Mouse (Mus musculus) limb, embryonic 10.5 days (tissue): ENCODE data around the gene Nhs. TPM values are rescaled to one million over a fixed set of nuclear protein-coding genes. Genes with fewer than 3 reads are reported as not detected.

ENCODE experiments used
- DNase-seq: peaks from one replicate; pipeline ENCODE4 v3.0.0-alpha.2; 2017; ENCODE audit warnings: low spot score
- H3K27ac ChIP-seq: fragments of 300-500 bp; sonication (generic); 2 replicates; pipeline ENCODE4 v1.5.1; 2016; ENCODE audit warnings: mild to moderate bottlenecking
- H3K27me3 ChIP-seq: fragments of 300-500 bp; sonication (generic); 2 replicates; pipeline ENCODE4 v1.6.1; 2016; ENCODE audit warnings: low read depth, mild to moderate bottlenecking; ENCODE audit not compliant: poor library complexity, severe bottlenecking
- H3K36me3 ChIP-seq: fragments of 300-500 bp; sonication (generic); 2 replicates; pipeline ENCODE4 v1.6.1; 2016; ENCODE audit warnings: mild to moderate bottlenecking, moderate library complexity
- H3K4me1 ChIP-seq: fragments of 300-500 bp; sonication (generic); 2 replicates; pipeline ENCODE4 v1.6.1; 2016
- H3K4me3 ChIP-seq: fragments of 300-500 bp; sonication (generic); 2 replicates; pipeline ENCODE4 v1.5.1; 2016; ENCODE audit warnings: mild to moderate bottlenecking, moderate library complexity
- H3K9me3 ChIP-seq: fragments of 300-500 bp; sonication (generic); replicated peaks from 2 replicates; pipeline ENCODE4 v1.6.1; 2016; ENCODE audit warnings: mild to moderate bottlenecking
- WGBS: fragments of 180-500 bp; shearing (Covaris S2); methylation state at CpG from one replicate; pipeline ENCODE4 v1.1.7; 2016; 5-methylcytosine and 5-hydroxymethylcytosine counted together
- polyA plus RNA-seq: library from polyadenylated mRNA; unstranded; fragments of >200 nt; fragmentation: Nextera tagmentation; extraction: Ambion mirVana; gene quantifications from 2 replicates; pipeline ENCODE4 v1.2.1, GENCODE M21; 2016

Nhs gene
- 2.2 and 2.7 TPM in 2 replicates for polyA plus RNA-seq

DNA sequence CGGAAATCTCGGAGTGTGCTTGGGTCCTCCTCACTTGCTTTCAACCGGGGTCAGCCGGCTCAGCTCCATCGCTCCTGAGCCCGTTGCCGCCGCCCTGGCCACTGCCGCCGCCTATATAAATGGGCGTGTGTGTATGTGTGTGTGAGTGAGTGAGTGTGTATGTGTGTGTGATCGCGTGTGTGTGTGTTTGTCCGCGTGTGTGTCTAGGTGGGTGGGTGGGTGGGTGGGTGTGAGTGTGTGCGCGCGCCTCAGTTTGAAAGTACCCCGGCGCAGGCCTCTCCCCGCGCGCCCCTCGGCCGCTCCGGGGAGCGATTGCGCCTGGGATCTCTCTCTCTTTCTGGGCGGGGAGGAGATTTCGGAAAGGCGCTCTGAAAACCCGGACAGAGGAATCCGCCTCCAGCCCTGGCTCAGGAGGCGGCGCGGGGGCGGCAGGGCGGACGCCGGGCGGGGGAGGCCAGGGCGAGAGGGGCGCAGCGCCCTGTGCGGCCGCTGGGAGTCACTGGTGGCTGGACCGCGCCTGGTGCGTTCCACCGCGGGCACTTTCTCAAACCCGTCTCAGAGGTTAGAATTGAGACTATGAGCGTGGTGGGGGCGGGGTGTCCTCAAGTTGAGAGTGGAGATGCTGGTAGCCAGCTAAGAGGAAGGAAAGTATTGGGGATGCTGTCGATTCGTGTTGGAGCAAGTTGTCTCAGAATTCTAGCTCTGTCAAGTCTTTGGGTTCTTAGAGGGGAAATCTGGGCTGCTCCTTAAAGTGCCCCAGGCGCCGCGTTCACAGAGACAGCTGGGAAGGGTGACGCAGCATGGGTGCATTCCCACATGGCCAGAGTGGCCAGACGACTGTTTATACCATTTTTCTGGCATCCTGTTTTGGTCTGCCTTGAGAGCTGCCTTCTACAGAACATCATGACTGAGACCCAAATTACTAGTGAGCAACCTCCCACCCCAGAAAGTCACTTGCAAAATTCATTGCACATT, at the start of gene Nhs:
Gene Nhs, minus strand, starts transcription at position 94 of the 975 bp plus-strand sequence.
- no peaks in the 10 kb centered on the region for H3K9me3 ChIP-seq
- 9% methylated on average over 56 of the region's 61 CpGs for WGBS
- peak; percentile 80 for DNase-seq
- peaks cover 14% of the 10 kb centered on the region; the same call in 1 of the 2 replicates for H3K4me1 ChIP-seq
- H3K27ac ChIP-seq, result peak within 1 kb of the TSS; percentile 84
- peaks cover 87% of the 10 kb centered on the region for H3K27me3 ChIP-seq
- no peaks in the 10 kb centered on the region for H3K36me3 ChIP-seq
- peak within 1 kb of the TSS; percentile 66 for H3K4me3 ChIP-seq

DNA sequence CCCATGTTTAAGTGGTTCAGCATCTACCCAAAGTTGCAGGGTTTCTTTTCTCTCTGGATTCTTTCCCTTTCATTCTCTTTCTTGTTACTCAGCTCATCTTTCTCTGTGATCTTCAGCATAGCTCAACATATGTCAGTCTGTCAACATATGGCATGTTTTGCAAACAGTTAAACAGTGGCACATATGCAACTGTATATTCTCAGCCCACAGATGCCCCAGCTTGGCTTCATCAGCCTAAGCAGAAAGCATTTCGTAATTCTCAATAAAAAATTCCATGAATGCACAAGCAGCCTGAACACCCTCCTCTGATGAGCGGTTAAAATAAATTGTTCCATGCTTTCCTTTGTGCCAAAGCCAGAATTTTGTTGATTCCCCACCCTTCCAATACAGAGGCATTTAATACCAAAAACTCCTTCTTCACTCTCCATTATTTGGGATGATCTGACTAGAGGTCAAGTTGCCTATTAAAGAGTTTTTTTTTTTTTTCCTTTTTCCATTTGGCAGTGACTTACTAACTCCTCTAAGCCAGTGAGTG, 46.9 kb upstream of the Nhs start:
- H3K9me3 ChIP-seq, result no peaks in the 10 kb centered on the region
- H3K27ac ChIP-seq, result no peak overlapping the region
- H3K4me1 ChIP-seq, result no peaks in the 10 kb centered on the region
- H3K36me3 ChIP-seq, result no peaks in the 10 kb centered on the region
- peaks cover 53% of the 10 kb centered on the region for H3K27me3 ChIP-seq
- DNase-seq, result no peak
- no peak overlapping the region for H3K4me3 ChIP-seq
- WGBS, result 91% methylated on average over 2 of the region's 2 CpGs

DNA sequence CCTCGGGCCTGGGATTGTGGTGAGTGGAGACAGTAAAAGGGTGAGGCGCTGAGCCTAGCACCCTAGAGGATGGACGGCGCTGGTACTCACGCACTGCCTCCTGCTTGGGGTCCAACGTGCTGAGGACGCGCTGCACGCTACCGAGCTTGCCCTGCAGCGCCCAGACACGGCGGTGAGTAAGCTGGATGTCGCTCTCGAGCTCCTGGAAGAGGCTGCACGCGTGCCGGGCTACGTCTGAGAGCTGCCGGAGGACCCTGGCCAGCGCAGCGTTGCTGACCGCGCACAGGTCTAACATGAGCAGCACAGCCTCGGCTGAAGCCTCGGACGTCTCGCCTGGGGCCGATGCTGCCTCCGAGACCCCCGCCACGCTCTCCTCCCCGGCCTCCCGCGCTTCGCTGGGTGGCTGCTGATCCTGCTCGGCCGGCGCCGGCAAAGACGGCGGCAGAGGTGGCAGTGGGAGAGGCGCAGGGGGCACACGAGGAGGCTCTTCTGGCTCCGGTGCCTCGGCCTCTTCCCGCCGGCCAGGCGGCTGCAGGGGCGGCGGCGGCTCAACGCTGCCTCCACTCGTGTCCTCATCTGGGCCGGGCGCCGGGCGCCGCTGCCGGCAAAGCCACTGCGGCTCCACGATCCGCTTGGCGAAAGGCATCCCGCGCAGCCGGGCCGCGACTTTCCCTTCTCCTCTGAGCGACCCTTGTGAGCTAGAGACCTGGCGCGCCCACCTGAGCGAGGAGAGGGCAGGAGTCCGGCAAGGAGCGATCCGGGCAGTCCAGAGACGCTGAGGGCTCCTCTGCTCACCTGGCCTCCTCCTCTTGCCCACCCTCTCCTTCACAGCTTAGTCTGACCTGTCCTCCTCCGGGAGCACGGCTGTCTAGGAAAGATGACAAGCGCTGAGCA, 540 bp downstream of the Nhs start:
- 9% methylated on average over 70 of the region's 80 CpGs for WGBS
- Histone ChIP-seq H3K27ac (peak overlapping the region; percentile 84), H3K27me3 (peaks cover 91% of the 10 kb centered on the region)

DNA sequence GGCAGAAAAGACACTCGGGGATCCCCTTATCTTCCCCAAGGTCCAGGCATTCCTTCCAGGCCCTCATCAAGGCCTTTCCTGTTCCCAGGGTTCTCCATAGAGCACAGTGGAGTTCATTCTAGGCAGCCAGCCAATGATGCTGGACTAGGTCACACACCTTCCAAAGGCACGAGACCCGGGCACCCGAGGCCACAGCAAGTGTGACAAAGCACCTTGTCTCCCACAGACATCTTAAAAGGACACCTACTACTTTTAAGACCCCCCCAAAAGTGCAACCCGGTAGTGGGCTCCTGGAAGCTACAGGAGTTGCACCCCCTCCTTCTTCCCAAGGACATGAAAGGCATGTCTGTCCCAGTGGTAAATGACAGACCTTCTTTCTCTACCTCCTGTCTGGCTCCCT, 1.4 kb downstream of the Nhs start:
- H3K36me3 ChIP-seq, result no peaks in the 10 kb centered on the region
- peak overlapping the region; percentile 66 for H3K4me3 ChIP-seq
- no peaks in the 10 kb centered on the region for H3K9me3 ChIP-seq
- WGBS, result 45% methylated on average over 5 of the region's 5 CpGs
- no peak overlapping the region for H3K27ac ChIP-seq
- DNase-seq, result peak; percentile 30
- peaks cover 17% of the 10 kb centered on the region for H3K4me1 ChIP-seq
- H3K27me3 ChIP-seq, result peaks cover 96% of the 10 kb centered on the region

More for the DNA sequence above, 540 bp downstream of the Nhs start:
- H3K4me1 ChIP-seq, result peaks cover 17% of the 10 kb centered on the region
- H3K9me3 ChIP-seq, result no peaks in the 10 kb centered on the region
- DNase-seq, result peak; percentile 53
- H3K4me3 ChIP-seq, result peak overlapping the region; percentile 66
- H3K36me3 ChIP-seq, result no peaks in the 10 kb centered on the region

DNA sequence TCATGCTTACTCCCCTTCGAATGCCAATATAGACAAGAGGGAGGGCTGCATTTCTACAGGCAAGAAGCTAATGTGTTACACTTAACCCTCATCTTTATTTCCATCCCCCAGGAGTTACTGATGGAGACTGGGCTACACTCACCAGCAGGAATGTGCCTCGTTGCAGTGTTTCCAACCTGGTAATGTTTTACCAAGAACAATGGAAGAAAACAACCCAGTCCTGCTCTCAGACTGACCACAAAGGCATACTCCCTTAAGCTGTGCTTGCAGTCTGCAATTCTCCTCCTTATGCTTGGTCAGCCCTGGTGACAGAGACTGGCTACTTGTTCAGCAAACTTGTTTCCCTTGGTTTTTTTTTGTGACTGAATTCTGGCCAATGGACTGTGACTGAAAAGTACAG, 21.7 kb downstream of the Nhs start:
- no peaks in the 10 kb centered on the region for H3K4me1 ChIP-seq
- no peak for DNase-seq
- H3K36me3 ChIP-seq, result no peaks in the 10 kb centered on the region
- H3K27ac ChIP-seq, result no peak overlapping the region
- no peak overlapping the region for H3K4me3 ChIP-seq
- WGBS, result 71% methylated on average over 2 of the region's 2 CpGs
- no peaks in the 10 kb centered on the region for H3K9me3 ChIP-seq
- H3K27me3 ChIP-seq, result peaks cover 87% of the 10 kb centered on the region

DNA sequence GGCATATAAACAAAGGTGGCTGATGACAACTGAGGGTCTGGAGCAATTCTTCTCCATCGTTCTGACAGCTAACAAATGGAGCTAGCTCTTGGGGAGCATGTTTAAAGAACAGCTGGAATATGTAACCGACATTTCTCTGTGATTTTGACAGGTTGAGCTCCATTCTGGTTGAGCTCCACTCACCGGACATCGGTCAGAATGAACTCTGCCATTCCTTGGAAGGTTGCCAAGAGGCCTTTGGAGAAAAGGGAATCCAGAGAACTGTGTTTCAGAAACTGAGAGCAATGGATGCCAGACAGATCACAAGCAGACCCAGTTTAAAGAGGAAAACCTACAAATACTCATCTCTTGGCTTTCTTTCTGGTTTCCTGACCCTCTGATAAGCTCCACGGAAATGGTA, 46.3 kb downstream of the Nhs start:
- H3K27ac ChIP-seq, result no peak overlapping the region
- H3K4me3 ChIP-seq, result no peak overlapping the region
- H3K36me3 ChIP-seq, result no peaks in the 10 kb centered on the region
- WGBS, result 75% methylated on average over 5 of the region's 5 CpGs
- no peaks in the 10 kb centered on the region for H3K9me3 ChIP-seq
- H3K27me3 ChIP-seq, result peaks cover 91% of the 10 kb centered on the region
- DNase-seq, result no peak
- H3K4me1 ChIP-seq, result no peaks in the 10 kb centered on the region

DNA sequence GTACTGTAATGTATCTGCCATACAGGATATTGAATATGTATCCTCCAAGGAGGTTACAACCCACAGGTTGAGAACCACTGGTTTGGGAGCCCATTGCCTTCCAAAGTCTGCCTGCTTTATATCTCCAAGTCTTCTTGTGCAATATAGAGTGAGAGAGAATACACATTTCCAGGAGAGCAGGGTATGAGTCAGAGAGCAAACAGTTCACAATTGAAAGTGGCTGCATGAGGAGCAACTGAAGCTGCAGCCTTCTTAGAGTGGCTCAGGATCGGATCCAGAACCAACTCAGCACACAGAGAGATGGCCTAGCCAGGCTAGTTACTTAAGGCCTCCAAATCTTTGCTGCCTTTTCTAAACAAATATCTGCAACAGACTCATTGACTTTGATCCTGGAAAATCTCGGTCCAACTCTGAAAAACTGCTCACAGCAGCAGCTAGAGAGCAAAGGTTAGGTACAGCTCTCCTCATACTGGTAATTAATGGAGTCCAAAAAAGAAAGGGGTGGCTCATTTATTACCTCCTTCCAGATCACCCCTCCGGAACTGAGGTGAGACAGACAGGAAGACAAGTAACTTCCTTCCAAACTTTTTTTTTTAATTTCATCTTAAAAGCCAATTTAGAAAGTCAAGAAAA, 56.6 kb downstream of the Nhs start:
- Histone ChIP-seq H3K27ac (no peak overlapping the region), H3K27me3 (peaks cover 99% of the 10 kb centered on the region), H3K9me3 (no peaks in the 10 kb centered on the region), H3K4me1 (peaks cover 14% of the 10 kb centered on the region), H3K4me3 (no peak overlapping the region), H3K36me3 (no peaks in the 10 kb centered on the region)
- no peak for DNase-seq
- 36% methylated on average over 3 of the region's 3 CpGs for WGBS

DNA sequence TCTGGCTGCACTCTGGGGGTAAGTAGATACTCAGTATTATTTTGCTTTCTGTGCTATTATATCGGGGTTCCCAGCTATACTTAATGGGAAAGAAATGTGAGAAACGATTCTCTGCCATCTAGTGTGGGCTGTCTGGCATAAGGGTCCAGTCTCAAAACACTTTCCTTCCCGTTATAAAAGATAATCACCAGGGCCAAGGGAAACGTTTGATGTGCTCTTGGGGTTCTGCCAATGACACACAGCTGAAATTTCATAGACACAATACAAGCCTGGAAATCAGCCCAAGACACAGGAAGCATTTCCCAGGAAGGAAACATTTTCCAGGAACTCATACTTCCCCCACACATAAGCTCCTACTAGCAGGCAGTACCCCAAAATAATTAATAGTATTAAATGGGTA, 61.2 kb downstream of the Nhs start:
- DNase-seq, result no peak
- Histone ChIP-seq H3K9me3 (no peaks in the 10 kb centered on the region), H3K4me1 (peaks cover 11% of the 10 kb centered on the region), H3K27me3 (peaks cover 99% of the 10 kb centered on the region), H3K27ac (no peak overlapping the region), H3K36me3 (no peaks in the 10 kb centered on the region), H3K4me3 (no peak overlapping the region)
- 54% methylated on average over 4 of the region's 4 CpGs for WGBS

DNA sequence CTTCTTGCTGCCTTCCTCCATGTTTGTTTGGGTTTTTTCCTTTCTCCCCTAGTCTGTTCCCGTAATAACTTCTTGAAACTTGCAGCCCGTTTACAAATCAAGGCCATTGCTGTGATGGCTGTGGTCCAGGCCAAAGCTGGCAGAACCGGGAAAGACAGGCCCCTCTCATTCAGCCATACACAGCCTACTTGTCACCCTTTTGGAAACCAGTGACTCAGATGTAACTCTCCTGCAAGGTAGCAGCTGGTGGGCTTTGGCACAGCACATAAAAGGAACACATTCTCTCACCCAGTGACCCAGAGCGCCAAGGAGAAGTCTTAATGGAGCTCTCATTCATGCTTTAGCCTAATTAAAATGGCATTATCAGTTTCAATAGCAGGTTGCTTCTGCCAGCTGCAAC, 72.2 kb downstream of the Nhs start:
- Histone ChIP-seq H3K9me3 (no peaks in the 10 kb centered on the region), H3K27ac (no peak overlapping the region), H3K27me3 (peaks cover 97% of the 10 kb centered on the region), H3K4me3 (no peak overlapping the region), H3K36me3 (no peaks in the 10 kb centered on the region), H3K4me1 (no peaks in the 10 kb centered on the region)
- WGBS, result 89% methylated on average over 4 of the region's 4 CpGs
- DNase-seq, result no peak

DNA sequence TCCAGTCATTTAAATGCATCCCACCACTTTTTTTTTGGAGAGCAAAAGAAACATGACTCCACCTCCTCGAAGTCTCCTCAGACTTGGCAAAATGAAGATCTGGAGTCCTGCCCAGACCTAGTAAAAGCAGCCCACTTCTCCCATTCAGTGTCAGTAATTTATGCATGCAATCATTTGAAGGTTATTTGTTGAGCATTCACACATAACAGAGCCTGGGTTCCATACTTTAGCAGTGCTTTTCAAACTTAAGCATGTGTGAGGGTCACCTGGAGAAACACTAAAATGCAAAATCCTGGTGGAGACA, 73.7 kb downstream of the Nhs start:
- 89% methylated on average over 1 of the region's 1 CpGs for WGBS
- no peak for DNase-seq
- peaks cover 99% of the 10 kb centered on the region for H3K27me3 ChIP-seq

DNA sequence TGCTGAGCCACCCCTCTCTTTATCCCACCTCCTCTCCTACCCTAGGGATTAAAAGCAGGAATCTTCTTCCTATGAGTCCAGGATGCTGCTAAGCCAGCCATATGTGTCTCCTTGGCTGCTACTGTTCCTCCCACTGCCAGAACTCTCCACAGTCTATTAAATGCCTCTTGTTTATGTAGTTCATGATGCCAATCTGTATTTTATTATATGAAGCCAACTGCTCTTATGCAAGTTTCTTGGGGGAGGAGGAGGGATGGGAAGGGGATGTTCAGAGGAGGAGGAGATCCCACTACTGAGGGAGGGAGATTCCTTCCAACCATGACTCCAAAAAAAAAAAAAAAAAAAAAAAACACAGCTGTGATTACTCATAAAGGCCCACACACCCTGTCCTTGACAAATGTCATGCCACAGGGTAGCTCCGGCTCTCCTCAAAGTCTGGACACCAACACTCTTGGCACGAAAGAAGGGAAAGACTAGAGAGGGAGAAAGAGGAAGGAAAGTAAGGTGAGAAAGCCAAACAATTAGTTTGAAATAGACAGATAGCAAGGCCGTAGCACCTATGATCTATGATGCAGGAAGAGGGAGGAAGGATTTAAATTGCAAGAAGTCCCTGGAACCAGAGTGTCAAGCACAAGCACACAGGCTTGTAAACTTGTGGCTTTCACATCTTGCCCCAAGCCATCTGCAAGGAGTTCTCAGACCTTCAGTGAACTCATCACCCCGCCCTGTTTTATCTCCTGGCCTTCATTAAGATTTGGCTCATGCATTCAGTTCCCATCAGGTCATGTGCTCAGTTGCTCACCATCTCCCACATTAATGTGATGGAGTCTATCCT, 74.3 kb downstream of the Nhs start:
- no peak overlapping the region for H3K27ac ChIP-seq
- DNase-seq, result no peak
- H3K27me3 ChIP-seq, result peaks cover 100% of the 10 kb centered on the region
- 83% methylated on average over 4 of the region's 4 CpGs for WGBS
- no peaks in the 10 kb centered on the region for H3K9me3 ChIP-seq
- H3K36me3 ChIP-seq, result no peaks in the 10 kb centered on the region
- no peak overlapping the region for H3K4me3 ChIP-seq
- H3K4me1 ChIP-seq, result no peaks in the 10 kb centered on the region

More for the DNA sequence above, 73.7 kb downstream of the Nhs start:
- Histone ChIP-seq H3K4me1 (no peaks in the 10 kb centered on the region), H3K9me3 (no peaks in the 10 kb centered on the region), H3K36me3 (no peaks in the 10 kb centered on the region), H3K4me3 (no peak overlapping the region), H3K27ac (no peak overlapping the region)

DNA sequence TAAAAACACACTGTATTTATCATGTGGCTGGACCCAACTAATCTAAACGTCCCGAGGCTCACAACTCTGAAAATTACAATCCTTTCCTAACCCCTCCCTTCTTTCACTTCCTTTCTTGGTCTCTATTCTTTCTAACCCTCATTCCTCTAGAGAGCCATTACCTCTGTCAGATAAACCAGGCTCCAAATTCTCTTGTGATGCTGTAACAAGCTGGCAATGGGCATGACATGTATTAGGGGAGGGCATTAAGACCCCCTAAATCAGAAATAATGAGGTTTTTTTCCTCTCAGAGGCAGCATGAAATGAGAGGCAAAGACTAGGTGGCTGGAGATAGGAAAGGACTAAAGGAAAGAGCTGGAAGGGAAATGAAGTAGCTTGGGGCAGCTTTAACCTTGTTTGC, 96.4 kb downstream of the Nhs start:
- Histone ChIP-seq H3K27me3 (peaks cover 99% of the 10 kb centered on the region), H3K4me1 (no peaks in the 10 kb centered on the region)
- no peak for DNase-seq

More for the DNA sequence above, 96.4 kb downstream of the Nhs start:
- no peak overlapping the region for H3K27ac ChIP-seq
- H3K36me3 ChIP-seq, result no peaks in the 10 kb centered on the region
- 77% methylated on average over 2 of the region's 2 CpGs for WGBS
- H3K4me3 ChIP-seq, result no peak overlapping the region
- H3K9me3 ChIP-seq, result no peaks in the 10 kb centered on the region
